Mouse (Mus musculus): ENCODE data around the gene Aim2. TPM values are rescaled to one million over a fixed set of nuclear protein-coding genes. Genes with fewer than 3 reads are reported as not detected.
A peak's percentile ranks its signal among the peaks of the same experiment; 100 is the strongest.
"Not testable (repeated sequence)": the region's sequence is repeated elsewhere in the genome, so short reads cannot be mapped to it uniquely, and the experiment has no call there.

The Aim2 gene
- polyA plus RNA-seq, 1 experiment from 2014 or later: 5.3 TPM

GRCm38 (mm10) chr1:173456139-173456754 lies 105.6 kb downstream of the Aim2 start:
- WGBS: 48% methylated on average over 7 of the region's 7 CpGs
- H3K36me3 ChIP-seq (ENCODE audit: control insufficient read depth, insufficient read depth, low read length): no peaks in the 10 kb centered on the region
- no peaks in the 10 kb centered on the region for H3K4me1 ChIP-seq (ENCODE audit: control insufficient read depth, insufficient read depth, low read length)
- H3K9ac ChIP-seq (ENCODE audit: low read depth, low read length): no peak overlapping the region
- no peak overlapping the region for H3K4me3 ChIP-seq (ENCODE audit: low read length)
- no peak overlapping the region for H3K27ac ChIP-seq (ENCODE audit: low read length)
- H3K27me3 ChIP-seq (replicated peaks; ENCODE audit: control insufficient read depth, insufficient read depth, low read length): no peaks in the 10 kb centered on the region
- H3K4me2 ChIP-seq (ENCODE audit: low read depth, low read length): no peak overlapping the region
- H3K9me3 ChIP-seq (ENCODE audit: control insufficient read depth, low read length): no peaks in the 10 kb centered on the region
- ATAC-seq: 0 out of 2 replicates have a peak, but pooled peaks have one; percentile 74

GRCm38 (mm10) chr1:173456761-173457160 lies 106.1 kb downstream of the Aim2 start:
- no peaks in the 10 kb centered on the region for H3K9me3 ChIP-seq (ENCODE audit: control insufficient read depth, low read length)
- no peaks in the 10 kb centered on the region for H3K4me1 ChIP-seq (ENCODE audit: control insufficient read depth, insufficient read depth, low read length)
- H3K9ac ChIP-seq (ENCODE audit: low read depth, low read length): no peak overlapping the region
- no peak overlapping the region for H3K4me3 ChIP-seq (ENCODE audit: low read length)
- WGBS: 77% methylated on average over 5 of the region's 5 CpGs
- no peaks in the 10 kb centered on the region for H3K36me3 ChIP-seq (ENCODE audit: control insufficient read depth, insufficient read depth, low read length)
- H3K27ac ChIP-seq (ENCODE audit: low read length): no peak overlapping the region
- no peak for ATAC-seq
- H3K4me2 ChIP-seq (ENCODE audit: low read depth, low read length): no peak overlapping the region
- H3K27me3 ChIP-seq (replicated peaks; ENCODE audit: control insufficient read depth, insufficient read depth, low read length): no peaks in the 10 kb centered on the region

GRCm38 (mm10) chr1:173480399-173481181 lies 129.9 kb downstream of the Aim2 start:
- H3K4me1 ChIP-seq (ENCODE audit: control insufficient read depth, insufficient read depth, low read length); H3K4me3 ChIP-seq (ENCODE audit: low read length); H3K4me2 ChIP-seq (ENCODE audit: low read depth, low read length); H3K36me3 ChIP-seq (ENCODE audit: control insufficient read depth, insufficient read depth, low read length); H3K27ac ChIP-seq (ENCODE audit: low read length); ATAC-seq; H3K9ac ChIP-seq (ENCODE audit: low read depth, low read length); H3K27me3 ChIP-seq (replicated peaks; ENCODE audit: control insufficient read depth, insufficient read depth, low read length); H3K9me3 ChIP-seq (ENCODE audit: control insufficient read depth, low read length): not testable (repeated sequence)
- 88% methylated on average over 5 of the region's 5 CpGs for WGBS

GRCm38 (mm10) chr1:173481182-173481574 lies 130.5 kb downstream of the Aim2 start:
- H3K9ac ChIP-seq (ENCODE audit: low read depth, low read length); H3K27ac ChIP-seq (ENCODE audit: low read length); H3K27me3 ChIP-seq (replicated peaks; ENCODE audit: control insufficient read depth, insufficient read depth, low read length); H3K4me2 ChIP-seq (ENCODE audit: low read depth, low read length); ATAC-seq; H3K4me3 ChIP-seq (ENCODE audit: low read length); H3K36me3 ChIP-seq (ENCODE audit: control insufficient read depth, insufficient read depth, low read length); H3K4me1 ChIP-seq (ENCODE audit: control insufficient read depth, insufficient read depth, low read length); H3K9me3 ChIP-seq (ENCODE audit: control insufficient read depth, low read length): not testable (repeated sequence)
- WGBS: 84% methylated on average over 3 of the region's 3 CpGs

GRCm38 (mm10) chr1:173490812-173491480 lies 140.3 kb downstream of the Aim2 start, which contains the start of gene Ifi206:
Ifi206 (minus strand) TSS chr1:173491041.
- not testable (repeated sequence) for H3K9ac ChIP-seq (ENCODE audit: low read depth, low read length); H3K4me2 ChIP-seq (ENCODE audit: low read depth, low read length); H3K27ac ChIP-seq (ENCODE audit: low read length); H3K36me3 ChIP-seq (ENCODE audit: control insufficient read depth, insufficient read depth, low read length); H3K4me1 ChIP-seq (ENCODE audit: control insufficient read depth, insufficient read depth, low read length); H3K4me3 ChIP-seq (ENCODE audit: low read length); H3K9me3 ChIP-seq (ENCODE audit: control insufficient read depth, low read length); ATAC-seq; H3K27me3 ChIP-seq (replicated peaks; ENCODE audit: control insufficient read depth, insufficient read depth, low read length)
- 65% methylated on average over 3 of the region's 3 CpGs for WGBS

GRCm38 (mm10) chr1:173491483-173491882 lies 140.8 kb downstream of the Aim2 start:
- not testable (repeated sequence) for H3K4me1 ChIP-seq (ENCODE audit: control insufficient read depth, insufficient read depth, low read length); H3K9me3 ChIP-seq (ENCODE audit: control insufficient read depth, low read length); H3K9ac ChIP-seq (ENCODE audit: low read depth, low read length); H3K4me3 ChIP-seq (ENCODE audit: low read length); H3K36me3 ChIP-seq (ENCODE audit: control insufficient read depth, insufficient read depth, low read length); H3K27me3 ChIP-seq (replicated peaks; ENCODE audit: control insufficient read depth, insufficient read depth, low read length); ATAC-seq; H3K4me2 ChIP-seq (ENCODE audit: low read depth, low read length); H3K27ac ChIP-seq (ENCODE audit: low read length)

- H3K36me3 ChIP-seq (ENCODE audit: control insufficient read depth, insufficient read depth, low read length); H3K27ac ChIP-seq (ENCODE audit: low read length); H3K9ac ChIP-seq (ENCODE audit: low read depth, low read length); ATAC-seq; H3K4me1 ChIP-seq (ENCODE audit: control insufficient read depth, insufficient read depth, low read length); H3K4me2 ChIP-seq (ENCODE audit: low read depth, low read length); H3K27me3 ChIP-seq (replicated peaks; ENCODE audit: control insufficient read depth, insufficient read depth, low read length); H3K4me3 ChIP-seq (ENCODE audit: low read length); H3K9me3 ChIP-seq (ENCODE audit: control insufficient read depth, low read length): not testable (repeated sequence)
- 93% methylated on average over 2 of the region's 2 CpGs for WGBS
Measured at GRCm38 (mm10) chr1:173510595-173510994, 159.9 kb downstream of the Aim2 start.

Other genes with a start within 250 kb of the Aim2 start
- gene Olfr1408, start 213.5 kb upstream of the Aim2 start, polyA plus RNA-seq (2015; fragmentation: Nextera tagmentation; extraction: Ambion mirVana): not detected in 2 replicates
- gene Olfr1406, start 160.2 kb upstream of the Aim2 start, polyA plus RNA-seq (2015; fragmentation: Nextera tagmentation; extraction: Ambion mirVana): not detected in 2 replicates
- gene Olfr218, start 153.1 kb upstream of the Aim2 start, polyA plus RNA-seq (2015; fragmentation: Nextera tagmentation; extraction: Ambion mirVana): not detected in 2 replicates
- gene Olfr1404, start 138.5 kb upstream of the Aim2 start, polyA plus RNA-seq (2015; fragmentation: Nextera tagmentation; extraction: Ambion mirVana): not detected in 2 replicates
- gene Fcer1a, start 123.7 kb upstream of the Aim2 start, polyA plus RNA-seq (2015; fragmentation: Nextera tagmentation; extraction: Ambion mirVana): 0.13 TPM in 1 of 2 replicates, not detected in the other
- not detected in 2 replicates for gene Olfr418, start 84.9 kb upstream of the Aim2 start, polyA plus RNA-seq (2015; fragmentation: Nextera tagmentation; extraction: Ambion mirVana)
- gene Mptx2, start 73.1 kb upstream of the Aim2 start, polyA plus RNA-seq (2015; fragmentation: Nextera tagmentation; extraction: Ambion mirVana): not detected in 2 replicates
- 1.4 and 2.3 TPM in 2 replicates for gene Ackr1, start 17.1 kb upstream of the Aim2 start, polyA plus RNA-seq (2015; fragmentation: Nextera tagmentation; extraction: Ambion mirVana)
- gene Cadm3, start 16.8 kb downstream of the Aim2 start, polyA plus RNA-seq (2015; fragmentation: Nextera tagmentation; extraction: Ambion mirVana): 1.8 and 2.0 TPM in 2 replicates
- 0.15 and 0.43 TPM in 2 replicates for gene Ifi206, start 140.2 kb downstream of the Aim2 start, polyA plus RNA-seq (2015; fragmentation: Nextera tagmentation; extraction: Ambion mirVana)
- not detected in 2 replicates for gene Ifi214, start 185.1 kb downstream of the Aim2 start, polyA plus RNA-seq (2015; fragmentation: Nextera tagmentation; extraction: Ambion mirVana)
- 0.11 and 0.34 TPM in 2 replicates for gene Ifi213, start 248.4 kb downstream of the Aim2 start, polyA plus RNA-seq (2015; fragmentation: Nextera tagmentation; extraction: Ambion mirVana)

Measured in intestine, embryonic 16.5 days (tissue).